Mouse (Mus musculus): ENCODE measurements around the gene Vat1l. TPM values are rescaled to one million over a fixed set of nuclear protein-coding genes. Genes with fewer than 3 reads are reported as not detected.

The Vat1l gene
- total and polyA plus RNA-seq, 3 experiments: not detected

DNA sequence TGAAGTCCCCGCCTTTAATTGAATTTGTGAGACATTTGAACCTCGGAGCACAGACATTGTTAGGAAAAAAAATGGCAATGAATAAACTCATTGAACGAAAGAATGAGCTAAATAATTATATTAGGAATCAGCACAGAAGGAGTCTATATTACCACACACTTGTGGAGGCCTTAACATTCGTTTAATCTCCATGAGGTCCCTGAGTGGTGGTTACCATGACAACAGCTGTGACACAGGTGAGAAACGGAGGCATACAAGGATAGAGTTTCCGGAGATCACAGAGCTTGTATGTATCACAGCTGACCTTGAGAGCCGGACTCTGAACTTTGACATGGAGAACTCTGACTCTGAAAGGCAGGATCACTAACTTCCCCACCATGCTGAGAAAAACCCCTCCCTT lies 94.7 kb downstream of the Vat1l start:
- no peaks in the 10 kb centered on the region for H3K79me2 ChIP-seq (ENCODE audit: control insufficient read depth, insufficient read depth, low read length, poor library complexity)
- no peaks in the 10 kb centered on the region for H3K4me1 ChIP-seq (ENCODE audit: control insufficient read depth in 1 of 2, insufficient read depth in 2 of 2, low read length in 2 of 2)
- H3K4me3 ChIP-seq (ENCODE audit: control insufficient read depth in 1 of 2, insufficient read depth in 1 of 2, low read depth in 2 of 2, low read length in 2 of 2): no peak overlapping the region
- TF ChIP-seq SMC3 (IDR thresholded peaks at IDR 0.05; ENCODE audit: low read depth, low read length) (no peak), MXI1 (IDR thresholded peaks at IDR 0.05; ENCODE audit: low read depth, low read length) (no peak), GABPA (IDR thresholded peaks at IDR 0.05; ENCODE audit: low read depth, low read length) (no peak), MAZ (IDR thresholded peaks at IDR 0.05; ENCODE audit: low read depth, low read length) (no peak), ETS1 (IDR thresholded peaks at IDR 0.05; ENCODE audit: low read depth, low read length) (no peak), JUND (IDR thresholded peaks at IDR 0.05; ENCODE audit: low read depth, low read length) (no peak), EP300 (IDR thresholded peaks at IDR 0.05; ENCODE audit: low read depth in 1 of 2, low read length in 2 of 2) (no peak), ZMIZ1 (IDR thresholded peaks at IDR 0.05; ENCODE audit: low read depth, low read length) (no peak), NRF1 (IDR thresholded peaks at IDR 0.05; ENCODE audit: insufficient read depth, low read depth, low read length, poor library complexity, severe bottlenecking) (no peak), USF1 (IDR thresholded peaks at IDR 0.05; ENCODE audit: low read depth, low read length) (no peak), POLR2AphosphoS5 (IDR thresholded peaks at IDR 0.05; ENCODE audit: borderline replicate concordance, low read depth, low read length) (no peak), HCFC1 (IDR thresholded peaks at IDR 0.05; ENCODE audit: low read depth, low read length) (no peak), TBP (IDR thresholded peaks at IDR 0.05; ENCODE audit: low read depth, low read length) (no peak), MYB (IDR thresholded peaks at IDR 0.05; ENCODE audit: low read depth, low read length) (no peak), TAL1 (IDR thresholded peaks at IDR 0.05; ENCODE audit: low read length) (no peak), CTCF (IDR thresholded peaks at IDR 0.05 in 2 of 3, conservative IDR thresholded peaks at IDR 0.05 in 1 of 3; ENCODE audit: control insufficient read depth in 1 of 3, insufficient read depth in 1 of 3, low read depth in 2 of 3, low read length in 3 of 3, poor library complexity in 1 of 3, severe bottlenecking in 1 of 3) (no peak), MEF2A (IDR thresholded peaks at IDR 0.05; ENCODE audit: extremely low read depth, insufficient replicate concordance, low read depth, low read length, poor library complexity, severe bottlenecking) (no peak), KAT2A (conservative IDR thresholded peaks at IDR 0.05; ENCODE audit: low read depth, low read length) (no peak)
- H3K9me3 ChIP-seq (replicated peaks; ENCODE audit: insufficient read depth, low read length): no peaks in the 10 kb centered on the region
- no peak for DNase-seq (ENCODE audit: low read depth, low spot score)
- H3K27ac ChIP-seq (ENCODE audit: control insufficient read depth, low read depth, low read length): no peak overlapping the region
- no peak overlapping the region for H3K9ac ChIP-seq (ENCODE audit: control insufficient read depth, low read depth, low read length, poor library complexity, severe bottlenecking)
- H3K27me3 ChIP-seq (ENCODE audit: control insufficient read depth in 1 of 2, insufficient read depth in 2 of 2, low read length in 2 of 2): no peaks in the 10 kb centered on the region
- no peaks in the 10 kb centered on the region for H3K36me3 ChIP-seq (ENCODE audit: control insufficient read depth in 1 of 2, insufficient read depth in 2 of 2, low read length in 2 of 2)

- no peaks in the 10 kb centered on the region for H3K36me3 ChIP-seq (ENCODE audit: control insufficient read depth in 1 of 2, insufficient read depth in 2 of 2, low read length in 2 of 2)
- DNase-seq (ENCODE audit: low read depth, low spot score): no peak
- TF ChIP-seq SMC3 (IDR thresholded peaks at IDR 0.05; ENCODE audit: low read depth, low read length): no peak
- no peak for TF ChIP-seq ZKSCAN1 (IDR thresholded peaks at IDR 0.05; ENCODE audit: low read depth, low read length)
- TF ChIP-seq ZC3H11A (IDR thresholded peaks at IDR 0.05; ENCODE audit: low read depth, low read length): no peak
- no peak for TF ChIP-seq POLR2A (IDR thresholded peaks at IDR 0.05; ENCODE audit: control insufficient read depth in 1 of 2, insufficient read depth in 1 of 2, low read depth in 1 of 2, low read length in 2 of 2, poor library complexity in 1 of 2)
- no peak for TF ChIP-seq NRF1 (IDR thresholded peaks at IDR 0.05; ENCODE audit: insufficient read depth, low read depth, low read length, poor library complexity, severe bottlenecking)
- no peak for TF ChIP-seq CTCF (IDR thresholded peaks at IDR 0.05 in 2 of 3, conservative IDR thresholded peaks at IDR 0.05 in 1 of 3; ENCODE audit: control insufficient read depth in 1 of 3, insufficient read depth in 1 of 3, low read depth in 2 of 3, low read length in 3 of 3, poor library complexity in 1 of 3, severe bottlenecking in 1 of 3)
- TF ChIP-seq CHD1 (IDR thresholded peaks at IDR 0.05; ENCODE audit: low read depth, low read length): no peak
- no peak for TF ChIP-seq ZNF384 (IDR thresholded peaks at IDR 0.05; ENCODE audit: low read depth, low read length)
- TF ChIP-seq POLR2AphosphoS2 (IDR thresholded peaks at IDR 0.05; ENCODE audit: low read length): no peak
- no peak for TF ChIP-seq TAL1 (IDR thresholded peaks at IDR 0.05; ENCODE audit: low read length)
- no peak for TF ChIP-seq GABPA (IDR thresholded peaks at IDR 0.05; ENCODE audit: low read depth, low read length)
- TF ChIP-seq UBTF (IDR thresholded peaks at IDR 0.05; ENCODE audit: borderline replicate concordance, insufficient read depth, low read depth, low read length): no peak
- no peak for TF ChIP-seq CHD2 (IDR thresholded peaks at IDR 0.05; ENCODE audit: low read length)
- no peak for TF ChIP-seq MAFK (IDR thresholded peaks at IDR 0.05; ENCODE audit: borderline replicate concordance, low read depth, low read length)
- no peak for TF ChIP-seq E2F4 (IDR thresholded peaks at IDR 0.05; ENCODE audit: borderline replicate concordance, low read depth, low read length)
- no peak for TF ChIP-seq MAZ (IDR thresholded peaks at IDR 0.05; ENCODE audit: low read depth, low read length)
- TF ChIP-seq RAD21 (IDR thresholded peaks at IDR 0.05; ENCODE audit: low read depth, low read length): no peak
- no peak for TF ChIP-seq MEF2A (IDR thresholded peaks at IDR 0.05; ENCODE audit: extremely low read depth, insufficient replicate concordance, low read depth, low read length, poor library complexity, severe bottlenecking)
- no peak for TF ChIP-seq EP300 (IDR thresholded peaks at IDR 0.05; ENCODE audit: low read depth in 1 of 2, low read length in 2 of 2)
Measured at GRCm38 (mm10) chr8:114306296-114306695, 100.9 kb downstream of the Vat1l start.

More at GRCm38 (mm10) chr8:114306296-114306695, 100.9 kb downstream of the Vat1l start:
- H3K27ac ChIP-seq (ENCODE audit: control insufficient read depth, low read depth, low read length): no peak overlapping the region
- H3K4me3 ChIP-seq (ENCODE audit: control insufficient read depth in 1 of 2, insufficient read depth in 1 of 2, low read depth in 2 of 2, low read length in 2 of 2): no peak overlapping the region
- no peaks in the 10 kb centered on the region for H3K4me1 ChIP-seq (ENCODE audit: control insufficient read depth in 1 of 2, insufficient read depth in 2 of 2, low read length in 2 of 2)
- H3K9me3 ChIP-seq (replicated peaks; ENCODE audit: insufficient read depth, low read length): no peaks in the 10 kb centered on the region
- H3K9ac ChIP-seq (ENCODE audit: control insufficient read depth, low read depth, low read length, poor library complexity, severe bottlenecking): no peak overlapping the region
- H3K27me3 ChIP-seq (ENCODE audit: control insufficient read depth in 1 of 2, insufficient read depth in 2 of 2, low read length in 2 of 2): no peaks in the 10 kb centered on the region
- no peaks in the 10 kb centered on the region for H3K79me2 ChIP-seq (ENCODE audit: control insufficient read depth, insufficient read depth, low read length, poor library complexity)
